Mouse (Mus musculus): ENCODE results near the gene Ercc5.

The Ercc5 gene

GRCm38 (mm10) chr1:44147563-44148381 is at the start of gene Ercc5:
Gene Ercc5, plus strand, starts transcription at chr1:44147744.
- DNase-seq = peak; percentile 88

- peak; percentile 85 for DNase-seq
Measured at GRCm38 (mm10) chr1:44101448-44102225, 45.9 kb upstream of the Ercc5 start.

- peak; percentile 97 for DNase-seq
Measured at GRCm38 (mm10) chr1:44102259-44102717, 45.3 kb upstream of the Ercc5 start, which contains the start of gene Tex30. Gene Tex30, minus strand, starts transcription at chr1:44102441.

- no peak for DNase-seq
Measured at GRCm38 (mm10) chr1:44102939-44103338, 44.6 kb upstream of the Ercc5 start.

- DNase-seq = no peak
Measured at GRCm38 (mm10) chr1:44117571-44117970, 30.0 kb upstream of the Ercc5 start.

GRCm38 (mm10) chr1:44118239-44119054 is 29.1 kb upstream of the Ercc5 start, which contains the start of the genes Kdelc1 and Bivm:
Gene Kdelc1, minus strand, starts transcription at chr1:44118808.
Gene Bivm, plus strand, starts transcription at chr1:44118957.
- DNase-seq = peak; percentile 88

GRCm38 (mm10) chr1:44119201-44120073 is 28.1 kb upstream of the Ercc5 start:
- peak; percentile 82 for DNase-seq

- no peak for DNase-seq
Measured at GRCm38 (mm10) chr1:44120074-44120406, 27.5 kb upstream of the Ercc5 start.

GRCm38 (mm10) chr1:44122256-44122655 is 25.3 kb upstream of the Ercc5 start:
- DNase-seq = no peak

GRCm38 (mm10) chr1:44125590-44125989 is 22.0 kb upstream of the Ercc5 start:
- DNase-seq = no peak

GRCm38 (mm10) chr1:44129929-44130581 is 17.5 kb upstream of the Ercc5 start:
- no peak for DNase-seq

- no peak for DNase-seq
Measured at GRCm38 (mm10) chr1:44140232-44140631, 7.3 kb upstream of the Ercc5 start.

GRCm38 (mm10) chr1:44142747-44143146 is 4.8 kb upstream of the Ercc5 start:
- no peak for DNase-seq

GRCm38 (mm10) chr1:44148706-44149105 is 1.2 kb downstream of the Ercc5 start:
- no peak for DNase-seq

GRCm38 (mm10) chr1:44155287-44155686 is 7.7 kb downstream of the Ercc5 start:
- no peak for DNase-seq

GRCm38 (mm10) chr1:44158317-44158716 is 10.8 kb downstream of the Ercc5 start:
- no peak for DNase-seq

GRCm38 (mm10) chr1:44161818-44162217 is 14.3 kb downstream of the Ercc5 start:
- DNase-seq = no peak

- no peak for DNase-seq
Measured at GRCm38 (mm10) chr1:44162389-44162788, 14.8 kb downstream of the Ercc5 start.

- no peak for DNase-seq
Measured at GRCm38 (mm10) chr1:44167859-44168383, 20.4 kb downstream of the Ercc5 start.

GRCm38 (mm10) chr1:44172656-44173055 is 25.1 kb downstream of the Ercc5 start:
- no peak for DNase-seq

GRCm38 (mm10) chr1:44173903-44174302 is 26.4 kb downstream of the Ercc5 start:
- DNase-seq = no peak
